Mouse (Mus musculus) CH12.LX (cell line): ENCODE data around the gene Ipo4. TPM values are rescaled to one million over a fixed set of nuclear protein-coding genes. Genes with fewer than 3 reads are reported as not detected.

Experiments used
- DNase-seq: peaks from one replicate; pipeline ENCODE4 v3.0.0-alpha.2; 2013; ENCODE audit errors: extremely low read depth
- H3K27ac ChIP-seq: 2 replicates; pipeline ENCODE4 v1.5.1; 2012; ENCODE audit warnings: low read depth, mild to moderate bottlenecking, control low read depth, moderate library complexity; ENCODE audit not compliant: insufficient read depth
- H3K27me3 ChIP-seq: replicated peaks from 2 replicates; pipeline ENCODE3; 2012; ENCODE audit warnings: inconsistent platforms
- H3K36me3 ChIP-seq, 2 experiments: replicated peaks in 1 of 2; 2 replicates each; pipeline versions ENCODE3 to v1.6.1; 2012; ENCODE audit warnings: inconsistent platforms in 1 of 2, low read length in 1 of 2, mild to moderate bottlenecking in 1 of 2, mixed read lengths in 1 of 2, moderate library complexity in 1 of 2; ENCODE audit not compliant: control insufficient read depth in 1 of 2, insufficient read depth in 1 of 2
- H3K4me1 ChIP-seq, 2 experiments: 2 replicates each; pipeline ENCODE4 v1.6.1; 2012; ENCODE audit warnings: inconsistent platforms in 1 of 2, moderate library complexity in 1 of 2; ENCODE audit not compliant: insufficient read depth in 2 of 2, control insufficient read depth in 1 of 2
- H3K4me2 ChIP-seq: 2 replicates; pipeline ENCODE4 v1.6.1; 2012; ENCODE audit warnings: low read depth, mild to moderate bottlenecking, control low read depth; ENCODE audit not compliant: poor library complexity, insufficient read depth, severe bottlenecking
- H3K4me3 ChIP-seq, 3 experiments: fragments of 150-350 bp in 1 of 3; sonication (generic) in 1 of 3; replicated peaks in 1 of 3; 2 replicates each; pipeline versions ENCODE3 to v1.5.1; 2011 to 2012; ENCODE audit warnings: low read depth in 2 of 3, low read length in 2 of 3, mild to moderate bottlenecking in 2 of 3, moderate library complexity in 2 of 3, control low read depth in 1 of 3, improper control_type of control experiment in 1 of 3, inconsistent platforms in 1 of 3, mixed read lengths in 1 of 3; ENCODE audit not compliant: poor library complexity in 1 of 3
- H3K79me2 ChIP-seq: replicated peaks from 2 replicates; pipeline ENCODE4 v1.6.1; 2012; ENCODE audit warnings: mild to moderate bottlenecking, moderate library complexity; ENCODE audit not compliant: control insufficient read depth, poor library complexity, insufficient read depth, severe bottlenecking; ENCODE audit errors: extremely low read depth
- H3K9ac ChIP-seq: 2 replicates; pipeline ENCODE4 v1.6.1; 2012; ENCODE audit warnings: low read depth, mild to moderate bottlenecking, control low read depth, moderate library complexity; ENCODE audit not compliant: insufficient read depth
- H3K9me3 ChIP-seq: replicated peaks from 2 replicates; pipeline ENCODE3; 2012; ENCODE audit warnings: low read length, inconsistent platforms, mixed read lengths
- BHLHE40 ChIP-seq: IDR thresholded peaks from 2 replicates; pipeline ENCODE4 v1.6.1; 2011; ENCODE audit warnings: mild to moderate bottlenecking, low read depth, low read length, improper control_type of control experiment
- CHD1 ChIP-seq: IDR thresholded peaks from 2 replicates; pipeline ENCODE4 v1.6.1; 2012; ENCODE audit warnings: low read depth, low read length, improper control_type of control experiment, inconsistent platforms
- CHD2 ChIP-seq: IDR thresholded peaks from 2 replicates; pipeline ENCODE4 v1.6.1; 2011; ENCODE audit warnings: low read length, improper control_type of control experiment
- ELF1 ChIP-seq: IDR thresholded peaks from 2 replicates; pipeline ENCODE4 v1.6.1; 2014; ENCODE audit warnings: low read depth, mild to moderate bottlenecking, inconsistent platforms, low read length, improper control_type of control experiment
- ETS1 ChIP-seq: conservative IDR thresholded peaks from 2 replicates; pipeline ENCODE4 v1.6.1; 2012; ENCODE audit warnings: low read depth, mild to moderate bottlenecking, inconsistent platforms, low read length, improper control_type of control experiment, moderate library complexity
- HCFC1 ChIP-seq: IDR thresholded peaks from 2 replicates; pipeline ENCODE4 v1.6.1; 2012; ENCODE audit warnings: low read depth, mild to moderate bottlenecking, inconsistent platforms, low read length, improper control_type of control experiment
- IRF4 ChIP-seq: IDR thresholded peaks from 2 replicates; pipeline ENCODE4 v1.6.1; 2014; ENCODE audit warnings: low read depth, mild to moderate bottlenecking, inconsistent platforms, low read length, improper control_type of control experiment
- JUND ChIP-seq: conservative IDR thresholded peaks from 2 replicates; pipeline ENCODE4 v1.6.1; 2011; ENCODE audit warnings: low read depth, low read length, improper control_type of control experiment
- MAFK ChIP-seq: IDR thresholded peaks from 2 replicates; pipeline ENCODE4 v1.6.1; 2011; ENCODE audit warnings: low read length, improper control_type of control experiment; ENCODE audit not compliant: insufficient replicate concordance
- MAX ChIP-seq: IDR thresholded peaks from 2 replicates; pipeline ENCODE4 v1.6.1; 2011; ENCODE audit warnings: low read length, improper control_type of control experiment
- MAZ ChIP-seq: IDR thresholded peaks from 2 replicates; pipeline ENCODE4 v1.6.1; 2012; ENCODE audit warnings: low read depth, mild to moderate bottlenecking, inconsistent platforms, low read length, improper control_type of control experiment, moderate library complexity
- MEF2A ChIP-seq: IDR thresholded peaks from 2 replicates; pipeline ENCODE4 v1.6.1; 2014; ENCODE audit warnings: low read depth, mild to moderate bottlenecking, inconsistent platforms, low read length, improper control_type of control experiment, borderline replicate concordance
- MXI1 ChIP-seq: IDR thresholded peaks from 2 replicates; pipeline ENCODE4 v1.6.1; 2011; ENCODE audit warnings: mild to moderate bottlenecking, low read depth, low read length, improper control_type of control experiment
- MYC ChIP-seq: IDR thresholded peaks from 2 replicates; pipeline ENCODE4 v1.6.1; 2011; ENCODE audit warnings: low read depth, mild to moderate bottlenecking, improper control_type of control experiment, low read length
- NELFE ChIP-seq: IDR thresholded peaks from 2 replicates; pipeline ENCODE4 v1.6.1; 2011; ENCODE audit warnings: low read depth, low read length, improper control_type of control experiment
- NRF1 ChIP-seq: IDR thresholded peaks from 2 replicates; pipeline ENCODE4 v1.6.1; 2014; ENCODE audit warnings: low read depth, mild to moderate bottlenecking, inconsistent platforms, low read length, improper control_type of control experiment, moderate library complexity
- PAX5 ChIP-seq: IDR thresholded peaks from 2 replicates; pipeline ENCODE4 v1.6.1; 2012; ENCODE audit warnings: low read length, inconsistent platforms, mixed read lengths
- POLR2A ChIP-seq: IDR thresholded peaks from 2 replicates; pipeline ENCODE4 v1.6.1; 2011; ENCODE audit warnings: low read depth, mild to moderate bottlenecking, improper control_type of control experiment, low read length
- POLR2AphosphoS2 ChIP-seq: IDR thresholded peaks from 2 replicates; pipeline ENCODE4 v1.6.1; 2011; ENCODE audit warnings: low read depth, low read length, improper control_type of control experiment
- RAD21 ChIP-seq: IDR thresholded peaks from 2 replicates; pipeline ENCODE4 v1.6.1; 2011; ENCODE audit warnings: low read depth, mild to moderate bottlenecking, low read length, improper control_type of control experiment, moderate library complexity
- RCOR1 ChIP-seq: conservative IDR thresholded peaks from 2 replicates; pipeline ENCODE4 v1.6.1; 2012; ENCODE audit warnings: low read depth, mild to moderate bottlenecking, inconsistent platforms, low read length, improper control_type of control experiment
- SIN3A ChIP-seq: IDR thresholded peaks from 2 replicates; pipeline ENCODE4 v1.6.1; 2012; ENCODE audit warnings: low read length, improper control_type of control experiment, inconsistent platforms
- SMC3 ChIP-seq: IDR thresholded peaks from 2 replicates; pipeline ENCODE4 v1.6.1; 2011; ENCODE audit warnings: low read depth, low read length, improper control_type of control experiment
- TBP ChIP-seq: conservative IDR thresholded peaks from 2 replicates; pipeline ENCODE4 v1.6.1; 2011; ENCODE audit warnings: low read depth, low read length, improper control_type of control experiment
- TCF12 ChIP-seq: IDR thresholded peaks from 2 replicates; pipeline ENCODE4 v1.6.1; 2014; ENCODE audit warnings: low read depth, mild to moderate bottlenecking, inconsistent platforms, low read length, improper control_type of control experiment
- UBTF ChIP-seq: IDR thresholded peaks from 2 replicates; pipeline ENCODE4 v1.6.1; 2012; ENCODE audit warnings: low read depth, mild to moderate bottlenecking, inconsistent platforms, low read length, improper control_type of control experiment, moderate library complexity
- USF1 ChIP-seq: IDR thresholded peaks from 2 replicates; pipeline ENCODE4 v1.6.1; 2014; ENCODE audit warnings: low read depth, mild to moderate bottlenecking, inconsistent platforms, low read length, improper control_type of control experiment
- USF2 ChIP-seq: conservative IDR thresholded peaks from 2 replicates; pipeline ENCODE4 v1.6.1; 2011; ENCODE audit warnings: low read depth, low read length, improper control_type of control experiment
- ZC3H11A ChIP-seq: IDR thresholded peaks from 2 replicates; pipeline ENCODE4 v1.6.1; 2012; ENCODE audit warnings: low read depth, mild to moderate bottlenecking, inconsistent platforms, low read length, improper control_type of control experiment
- ZKSCAN1 ChIP-seq: IDR thresholded peaks from 2 replicates; pipeline ENCODE4 v1.6.1; 2012; ENCODE audit warnings: low read depth, inconsistent platforms, low read length, improper control_type of control experiment, borderline replicate concordance
- ZMIZ1 ChIP-seq: IDR thresholded peaks from 2 replicates; pipeline ENCODE4 v1.6.1; 2012; ENCODE audit warnings: low read depth, mild to moderate bottlenecking, inconsistent platforms, low read length, improper control_type of control experiment
- ZNF384 ChIP-seq: IDR thresholded peaks from 2 replicates; pipeline ENCODE4 v1.6.1; 2012; ENCODE audit warnings: low read depth, low read length, improper control_type of control experiment, inconsistent platforms
- dilution Hi-C: fragments of 300-500 bp; cut with MboI; formaldehyde crosslinking; loops from 2 replicates; pipeline ENCODE4 v1.14.3; 2020; ENCODE audit warnings: low sequenced_read_pairs; ENCODE audit not compliant: extremely low pct_unique_long_range_greater_than_20kb, extremely low pct_ligation_motif_present
- in situ Hi-C: fragments of 300-500 bp; cut with MboI; formaldehyde crosslinking; loops from 3 replicates; pipeline ENCODE4 v1.14.3; 2019; ENCODE audit warnings: low sequenced_read_pairs, low pct_ligation_motif_present, low pct_unique_long_range_greater_than_20kb, mixed read lengths
- polyA plus RNA-seq: library from polyadenylated mRNA; unstranded; fragments of >175 nt; gene quantifications from 2 replicates; pipeline ENCODE4 v1.2.1, GENCODE M21; 2012; ENCODE audit warnings: low read depth; ENCODE audit not compliant: insufficient read length
- total RNA-seq, 2 experiments: library from RNA; depleted of rRNA; stranded (reverse); fragments of 300-350 nt in 1 of 2; fragments of >200 nt in 1 of 2; gene quantifications; 2 replicates each; pipeline ENCODE4 v1.2.3; 2012 to 2014

The Ipo4 gene
- total and polyA plus RNA-seq, 3 experiments, result 47.5 to 175 (median 84.8) TPM

DNA sequence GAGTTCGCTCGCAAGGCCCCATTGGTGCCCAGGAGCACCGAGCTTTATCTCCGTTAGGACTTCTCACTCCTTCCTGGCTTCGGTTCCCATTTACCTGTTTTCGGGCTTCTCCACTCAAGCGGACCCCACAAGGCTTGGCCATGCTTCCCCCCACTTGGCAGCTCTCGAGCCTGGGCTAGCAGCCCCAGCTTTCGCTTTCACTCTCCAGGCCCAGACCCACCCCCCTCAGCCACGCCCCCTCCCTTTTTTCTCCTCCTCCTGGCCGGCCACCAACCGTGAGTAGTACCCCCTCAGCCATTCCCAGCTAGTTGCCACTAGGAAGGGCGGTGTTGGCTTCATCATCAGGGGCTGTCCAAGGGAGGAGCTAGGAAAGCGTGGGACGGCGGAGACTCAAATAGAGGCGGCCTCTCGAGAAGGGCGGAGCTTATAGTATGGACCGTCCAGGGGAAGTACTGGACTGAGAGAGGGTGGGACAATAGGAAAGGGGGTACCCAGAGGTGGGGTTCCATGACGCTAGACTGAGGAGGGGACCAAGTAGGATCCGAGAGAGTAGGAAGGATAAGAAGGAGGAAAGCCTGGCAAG lies 44.9 kb downstream of the Ipo4 start, which contains the start of gene Psme2:
Psme2 (minus strand) TSS at position 366 of the 583 bp plus-strand sequence.
- H3K27me3 ChIP-seq, result no peaks in the 10 kb centered on the region
- peaks cover 35% of the 10 kb centered on the region for H3K79me2 ChIP-seq
- dilution Hi-C loops (no loop called here), in situ Hi-C loops (no loop called here)
- H3K9ac ChIP-seq, result peak within 1 kb of the TSS; percentile 89
- peaks cover 37 to 56% of the 10 kb centered on the region in 2 experiments for H3K36me3 ChIP-seq
- H3K27ac ChIP-seq, result peak within 1 kb of the TSS; percentile 97
- peak; percentile 98 for DNase-seq
- peak within 1 kb of the TSS; percentile 79 to 94 (median 91) for H3K4me3 ChIP-seq
- TF ChIP-seq BHLHE40 (no peak), IRF4 (peak; percentile 60), MAFK (no peak), USF1 (no peak), PAX5 (no peak), JUND (no peak), MEF2A (no peak), ETS1 (peak; percentile 51), USF2 (no peak), MAZ (peak; percentile 47; the same call in 1 of the 2 replicates), MAX (peak; percentile 30; the same call in 1 of the 2 replicates), MXI1 (peak; percentile 68; the same call in 1 of the 2 replicates), MYC (no peak), UBTF (0 out of 2 replicates have a peak, but pooled peaks have one; percentile 69), CHD2 (peak; percentile 56; the same call in 1 of the 2 replicates), NRF1 (no peak), TBP (0 out of 2 replicates have a peak, but pooled peaks have one; percentile 1), SIN3A (peak; percentile 18; the same call in 1 of the 2 replicates), POLR2A (peak; percentile 69), HCFC1 (no peak), ELF1 (peak; percentile 26; the same call in 1 of the 2 replicates), RCOR1 (no peak), RAD21 (no peak), ZMIZ1 (peak; percentile 15), POLR2AphosphoS2 (0 out of 2 replicates have a peak, but pooled peaks have one; percentile 43), ZC3H11A (no peak), SMC3 (no peak), ZNF384 (no peak), NELFE (no peak), ZKSCAN1 (no peak), TCF12 (peak; percentile 33; the same call in 1 of the 2 replicates), CHD1 (no peak)
- H3K4me1 ChIP-seq, result peaks cover 0 to 51% of the 10 kb centered on the region in 2 experiments; a peak in 3 of 4 replicates
- H3K9me3 ChIP-seq, result no peaks in the 10 kb centered on the region
- peak within 1 kb of the TSS; percentile 96 for H3K4me2 ChIP-seq
